Mouse (Mus musculus): ENCODE results near the gene Plekhj1. TPM values are rescaled to one million over a fixed set of nuclear protein-coding genes. Genes with fewer than 3 reads are reported as not detected.
A peak's percentile ranks its signal among the peaks of the same experiment; 100 is the strongest.

Plekhj1 gene
- polyA plus RNA-seq, 1 experiment from 2014 or later, result 151 TPM

- Histone ChIP-seq H3K36me3 (ENCODE audit: control insufficient read depth, insufficient read depth, low read length) (no peaks in the 10 kb centered on the region), H3K27ac (ENCODE audit: low read depth, low read length) (no peak overlapping the region), H3K27me3 (ENCODE audit: control insufficient read depth, insufficient read depth, low read length) (no peaks in the 10 kb centered on the region), H3K4me1 (ENCODE audit: control insufficient read depth, insufficient read depth, low read length) (peaks cover 23% of the 10 kb centered on the region), H3K4me2 (peak overlapping the region; percentile 40), H3K4me3 (ENCODE audit: low read depth, low read length) (no peak overlapping the region; the same call in 1 of the 2 replicates), H3K9me3 (ENCODE audit: control insufficient read depth, low read length) (no peaks in the 10 kb centered on the region), H3K9ac (ENCODE audit: low read length) (no peak overlapping the region; the same call in 1 of the 2 replicates)
- ATAC-seq (ENCODE audit: low FRiP score) (peak; percentile 68), DNase-seq (ENCODE audit: low spot score, missing footprints) (peak; percentile 98)
- 2% methylated on average over 6 of the region's 6 CpGs for WGBS
Observed at GRCm38 (mm10) chr10:80752079-80752625, 46.3 kb downstream of the Plekhj1 start.

- H3K9ac ChIP-seq (ENCODE audit: low read length), result peak overlapping the region; percentile 27; the same call in 1 of the 2 replicates
- H3K36me3 ChIP-seq (ENCODE audit: control insufficient read depth, insufficient read depth, low read length), result no peaks in the 10 kb centered on the region
- H3K27ac ChIP-seq (ENCODE audit: low read depth, low read length), result no peak overlapping the region
- peak overlapping the region; percentile 40 for H3K4me2 ChIP-seq
- 16% methylated on average over 16 of the region's 16 CpGs for WGBS
- peaks cover 15% of the 10 kb centered on the region for H3K4me1 ChIP-seq (ENCODE audit: control insufficient read depth, insufficient read depth, low read length)
- no peaks in the 10 kb centered on the region for H3K27me3 ChIP-seq (ENCODE audit: control insufficient read depth, insufficient read depth, low read length)
- DNase-seq (ENCODE audit: low spot score, missing footprints), result peak; percentile 86
- no peaks in the 10 kb centered on the region for H3K9me3 ChIP-seq (ENCODE audit: control insufficient read depth, low read length)
- no peak overlapping the region; the same call in 1 of the 2 replicates for H3K4me3 ChIP-seq (ENCODE audit: low read depth, low read length)
- ATAC-seq (ENCODE audit: low FRiP score), result no peak
Observed at GRCm38 (mm10) chr10:80751188-80751832, 47.1 kb downstream of the Plekhj1 start.

GRCm38 (mm10) chr10:80748609-80749008 is 49.8 kb downstream of the Plekhj1 start:
- Histone ChIP-seq H3K4me1 (ENCODE audit: control insufficient read depth, insufficient read depth, low read length) (peaks cover 9% of the 10 kb centered on the region; the same call in 1 of the 2 replicates), H3K4me3 (ENCODE audit: low read depth, low read length) (no peak overlapping the region), H3K9me3 (ENCODE audit: control insufficient read depth, low read length) (no peaks in the 10 kb centered on the region), H3K9ac (ENCODE audit: low read length) (no peak overlapping the region), H3K4me2 (no peak overlapping the region), H3K27me3 (ENCODE audit: control insufficient read depth, insufficient read depth, low read length) (no peaks in the 10 kb centered on the region), H3K27ac (ENCODE audit: low read depth, low read length) (no peak overlapping the region), H3K36me3 (ENCODE audit: control insufficient read depth, insufficient read depth, low read length) (no peaks in the 10 kb centered on the region)
- 15% methylated on average over 6 of the region's 6 CpGs for whole genome bisulfite sequencing
- ATAC-seq (ENCODE audit: low FRiP score) (no peak), DNase-seq (ENCODE audit: low spot score, missing footprints) (peak; percentile 92)

GRCm38 (mm10) chr10:80747410-80747809 is 51.0 kb downstream of the Plekhj1 start:
- no peak for ATAC-seq (ENCODE audit: low FRiP score)
- whole genome bisulfite sequencing, result 20% methylated on average over 3 of the region's 3 CpGs
- DNase-seq (ENCODE audit: low spot score, missing footprints), result peak; percentile 94

More at GRCm38 (mm10) chr10:80747410-80747809, 51.0 kb downstream of the Plekhj1 start:
- Histone ChIP-seq H3K27ac (ENCODE audit: low read depth, low read length) (no peak overlapping the region), H3K36me3 (ENCODE audit: control insufficient read depth, insufficient read depth, low read length) (no peaks in the 10 kb centered on the region), H3K4me2 (no peak overlapping the region), H3K4me1 (ENCODE audit: control insufficient read depth, insufficient read depth, low read length) (peaks cover 12% of the 10 kb centered on the region; the same call in 1 of the 2 replicates), H3K9me3 (ENCODE audit: control insufficient read depth, low read length) (no peaks in the 10 kb centered on the region), H3K4me3 (ENCODE audit: low read depth, low read length) (no peak overlapping the region), H3K27me3 (ENCODE audit: control insufficient read depth, insufficient read depth, low read length) (no peaks in the 10 kb centered on the region), H3K9ac (ENCODE audit: low read length) (no peak overlapping the region)

MicroRNAs within 50 kb of the gene (microRNA counts, 519-probe panel; counts per million panel counts)
- not detected for microRNA mmu-miR-1982

Small RNA genes within 50 kb of the gene (microRNA-seq; reads per million reads assigned to microRNA genes)
- gene Mir1982, result 4.9 reads per million, percentile 23 among the genes with 10 or more reads in this experiment

Other genes starting within 250 kb of the Plekhj1 start
- 21.6 and 23.5 TPM in 2 replicates for gene Rexo1, start 237.1 kb downstream of the Plekhj1 start, polyA plus RNA-seq (2014; fragmentation: Nextera tagmentation; extraction: Ambion mirVana)
- 3.1 and 3.2 TPM in 2 replicates for gene Klf16, start 221.3 kb downstream of the Plekhj1 start, polyA plus RNA-seq (2014; fragmentation: Nextera tagmentation; extraction: Ambion mirVana)
- gene Abhd17a, start 208.3 kb downstream of the Plekhj1 start, polyA plus RNA-seq (2014; fragmentation: Nextera tagmentation; extraction: Ambion mirVana), result 90.8 and 109 TPM in 2 replicates
- 60.2 and 62.3 TPM in 2 replicates for gene Scamp4, start 195.8 kb downstream of the Plekhj1 start, polyA plus RNA-seq (2014; fragmentation: Nextera tagmentation; extraction: Ambion mirVana)
- gene Adat3, start 195.7 kb downstream of the Plekhj1 start, polyA plus RNA-seq (2014; fragmentation: Nextera tagmentation; extraction: Ambion mirVana), result 5.4 and 6.9 TPM in 2 replicates
- 1.9 and 2.2 TPM in 2 replicates for gene Gm49322, start 192.6 kb downstream of the Plekhj1 start, polyA plus RNA-seq (2014; fragmentation: Nextera tagmentation; extraction: Ambion mirVana)
- 73.6 and 86.9 TPM in 2 replicates for gene Csnk1g2, start 175.8 kb downstream of the Plekhj1 start, polyA plus RNA-seq (2014; fragmentation: Nextera tagmentation; extraction: Ambion mirVana)
- 43.8 and 51.7 TPM in 2 replicates for gene Btbd2, start 141.6 kb downstream of the Plekhj1 start, polyA plus RNA-seq (2014; fragmentation: Nextera tagmentation; extraction: Ambion mirVana)
- 42.0 and 49.4 TPM in 2 replicates for gene Mknk2, start 120.5 kb downstream of the Plekhj1 start, polyA plus RNA-seq (2014; fragmentation: Nextera tagmentation; extraction: Ambion mirVana)
- gene Mob3a, start 96.6 kb downstream of the Plekhj1 start, polyA plus RNA-seq (2014; fragmentation: Nextera tagmentation; extraction: Ambion mirVana), result 50.2 and 52.7 TPM in 2 replicates
- 6.7 and 6.9 TPM in 2 replicates for gene Izumo4, start 96.4 kb downstream of the Plekhj1 start, polyA plus RNA-seq (2014; fragmentation: Nextera tagmentation; extraction: Ambion mirVana)
- gene Ap3d1, start 56.4 kb downstream of the Plekhj1 start, polyA plus RNA-seq (2014; fragmentation: Nextera tagmentation; extraction: Ambion mirVana), result 63.2 and 68.4 TPM in 2 replicates
- 15.4 and 18.8 TPM in 2 replicates for gene Dot1l, start 43.4 kb downstream of the Plekhj1 start, polyA plus RNA-seq (2014; fragmentation: Nextera tagmentation; extraction: Ambion mirVana)
- gene Sf3a2, start 428 bp downstream of the Plekhj1 start, polyA plus RNA-seq (2014; fragmentation: Nextera tagmentation; extraction: Ambion mirVana), result 92.2 and 104 TPM in 2 replicates
- gene Amh, start 6.6 kb upstream of the Plekhj1 start, polyA plus RNA-seq (2014; fragmentation: Nextera tagmentation; extraction: Ambion mirVana), result not detected in 2 replicates
- gene Jsrp1, start 14.9 kb upstream of the Plekhj1 start, polyA plus RNA-seq (2014; fragmentation: Nextera tagmentation; extraction: Ambion mirVana), result 0.38 and 0.80 TPM in 2 replicates
- gene Oaz1, start 28.0 kb upstream of the Plekhj1 start, polyA plus RNA-seq (2014; fragmentation: Nextera tagmentation; extraction: Ambion mirVana), result 1,723 and 1,824 TPM in 2 replicates
- 0.23 and 0.55 TPM in 2 replicates for gene Lingo3, start 45.4 kb upstream of the Plekhj1 start, polyA plus RNA-seq (2014; fragmentation: Nextera tagmentation; extraction: Ambion mirVana)
- 248 and 290 TPM in 2 replicates for gene Lsm7, start 56.6 kb upstream of the Plekhj1 start, polyA plus RNA-seq (2014; fragmentation: Nextera tagmentation; extraction: Ambion mirVana)
- 19.7 and 24.0 TPM in 2 replicates for gene Sppl2b, start 56.6 kb upstream of the Plekhj1 start, polyA plus RNA-seq (2014; fragmentation: Nextera tagmentation; extraction: Ambion mirVana)
- not detected in 2 replicates for gene Tmprss9, start 73.2 kb upstream of the Plekhj1 start, polyA plus RNA-seq (2014; fragmentation: Nextera tagmentation; extraction: Ambion mirVana)
- gene Timm13, start 102.3 kb upstream of the Plekhj1 start, polyA plus RNA-seq (2014; fragmentation: Nextera tagmentation; extraction: Ambion mirVana), result 321 and 347 TPM in 2 replicates
- 19.4 and 19.7 TPM in 2 replicates for gene Lmnb2, start 119.6 kb upstream of the Plekhj1 start, polyA plus RNA-seq (2014; fragmentation: Nextera tagmentation; extraction: Ambion mirVana)
- 10.1 and 11.3 TPM in 2 replicates for gene Gadd45b, start 131.4 kb upstream of the Plekhj1 start, polyA plus RNA-seq (2014; fragmentation: Nextera tagmentation; extraction: Ambion mirVana)
- gene Gng7, start 216.3 kb upstream of the Plekhj1 start, polyA plus RNA-seq (2014; fragmentation: Nextera tagmentation; extraction: Ambion mirVana), result 6.6 and 7.0 TPM in 2 replicates
- gene Diras1, start 227.0 kb upstream of the Plekhj1 start, polyA plus RNA-seq (2014; fragmentation: Nextera tagmentation; extraction: Ambion mirVana), result 3.1 and 3.3 TPM in 2 replicates
- gene Slc39a3, start 238.8 kb upstream of the Plekhj1 start, polyA plus RNA-seq (2014; fragmentation: Nextera tagmentation; extraction: Ambion mirVana), result 9.1 and 10.1 TPM in 2 replicates